Mouse (Mus musculus): ENCODE data around the gene Mrpl11.
"Not testable (repeated sequence)": the region's sequence is repeated elsewhere in the genome, so short reads cannot be mapped to it uniquely, and the experiment has no call there.

Gene Mrpl11

GRCm38 (mm10) chr19:4994043-4994442 lies 32.1 kb downstream of the Mrpl11 start:
- DNase-seq = no peak

- no peak for DNase-seq
Measured at GRCm38 (mm10) chr19:4999445-5000140, 37.6 kb downstream of the Mrpl11 start.

GRCm38 (mm10) chr19:5001666-5002406 lies 39.9 kb downstream of the Mrpl11 start:
- peak; percentile 94 for DNase-seq

- DNase-seq = not testable (repeated sequence)
Measured at GRCm38 (mm10) chr19:5003644-5004043, 41.7 kb downstream of the Mrpl11 start.

- DNase-seq = no peak
Measured at GRCm38 (mm10) chr19:5004925-5005324, 43.0 kb downstream of the Mrpl11 start.

- no peak for DNase-seq
Measured at GRCm38 (mm10) chr19:5013138-5013537, 51.2 kb downstream of the Mrpl11 start.

- peak; percentile 58 for DNase-seq
Measured at GRCm38 (mm10) chr19:5014961-5015398, 53.0 kb downstream of the Mrpl11 start.

- peak; percentile 30 for DNase-seq
Measured at GRCm38 (mm10) chr19:5016221-5016742, 54.3 kb downstream of the Mrpl11 start.
